Mouse (Mus musculus) limb, embryonic 13.5 days (tissue): ENCODE data around the gene Fras1. TPM values are rescaled to one million over a fixed set of nuclear protein-coding genes. Genes with fewer than 3 reads are reported as not detected.

Experiments
- ATAC-seq: fragments of 200-750 bp; cut with Nextera tagmentation; 2 replicates; pipeline ENCODE4 v1.8.0; 2017; ENCODE audit warnings: low read depth, moderate number of reproducible peaks, moderate TSS enrichment; ENCODE audit not compliant: low FRiP score
- H3K27ac ChIP-seq: fragments of 300-500 bp; sonication (generic); 2 replicates; pipeline ENCODE4 v1.5.1; 2015; ENCODE audit warnings: inconsistent platforms, mild to moderate bottlenecking, moderate library complexity
- H3K27me3 ChIP-seq: fragments of 300-500 bp; sonication (generic); 2 replicates; pipeline ENCODE4 v1.6.1; 2015; ENCODE audit warnings: mild to moderate bottlenecking, inconsistent platforms
- H3K36me3 ChIP-seq: fragments of 300-500 bp; sonication (generic); 2 replicates; pipeline ENCODE4 v1.6.1; 2015; ENCODE audit warnings: inconsistent platforms, mild to moderate bottlenecking, moderate library complexity
- H3K4me1 ChIP-seq: fragments of 300-500 bp; sonication (generic); 2 replicates; pipeline ENCODE4 v1.6.1; 2015; ENCODE audit warnings: inconsistent platforms
- H3K4me2 ChIP-seq: fragments of 300-500 bp; sonication (generic); replicated peaks from 2 replicates; pipeline ENCODE4 v1.6.1; 2015; ENCODE audit warnings: inconsistent platforms, mild to moderate bottlenecking, moderate library complexity
- H3K4me3 ChIP-seq: fragments of 300-500 bp; sonication (generic); 2 replicates; pipeline ENCODE4 v1.5.1; 2015; ENCODE audit warnings: moderate library complexity, mild to moderate bottlenecking, inconsistent platforms
- H3K9ac ChIP-seq: fragments of 300-500 bp; sonication (generic); 2 replicates; pipeline ENCODE4 v1.6.1; 2015; ENCODE audit warnings: mild to moderate bottlenecking, inconsistent platforms
- H3K9me3 ChIP-seq: fragments of 300-500 bp; sonication (generic); 2 replicates; pipeline ENCODE4 v1.6.1; 2016; ENCODE audit warnings: inconsistent platforms
- WGBS: fragments of 180-500 bp; shearing (Covaris S2); methylation state at CpG from one replicate; pipeline ENCODE4 v1.1.7; 2015; 5-methylcytosine and 5-hydroxymethylcytosine counted together
- polyA plus RNA-seq: library from polyadenylated mRNA; unstranded; fragments of >200 nt; fragmentation: Nextera tagmentation; extraction: Ambion mirVana; gene quantifications from 2 replicates; pipeline ENCODE4 v1.2.1, GENCODE M21; 2015

Fras1 gene
- polyA plus RNA-seq, 1 experiment from 2014 or later, result 21.8 TPM

GRCm38 (mm10) chr5:96641297-96641696 is 267.5 kb downstream of the Fras1 start:
- ATAC-seq, result no peak
- no peak overlapping the region for H3K4me2 ChIP-seq
- no peak overlapping the region for H3K27ac ChIP-seq
- H3K4me1 ChIP-seq, result no peaks in the 10 kb centered on the region
- H3K36me3 ChIP-seq, result peaks cover 4% of the 10 kb centered on the region; the same call in 1 of the 2 replicates
- H3K4me3 ChIP-seq, result no peak overlapping the region
- H3K9ac ChIP-seq, result no peak overlapping the region
- 89% methylated on average over 2 of the region's 2 CpGs for WGBS
- H3K27me3 ChIP-seq, result no peaks in the 10 kb centered on the region
- H3K9me3 ChIP-seq, result no peaks in the 10 kb centered on the region

GRCm38 (mm10) chr5:96675676-96676075 is 301.9 kb downstream of the Fras1 start:
- Histone ChIP-seq H3K27me3 (no peaks in the 10 kb centered on the region), H3K4me2 (no peak overlapping the region), H3K4me1 (no peaks in the 10 kb centered on the region), H3K36me3 (0 out of 2 replicates have a peak, but pooled peaks cover 5% of the 10 kb centered on the region), H3K9ac (no peak overlapping the region), H3K27ac (no peak overlapping the region), H3K4me3 (no peak overlapping the region), H3K9me3 (no peaks in the 10 kb centered on the region)
- WGBS, result 96% methylated on average over 4 of the region's 4 CpGs
- ATAC-seq, result no peak

- no peaks in the 10 kb centered on the region for H3K9me3 ChIP-seq
Measured at GRCm38 (mm10) chr5:96677498-96677897, 303.7 kb downstream of the Fras1 start.

GRCm38 (mm10) chr5:96681085-96681484 is 307.3 kb downstream of the Fras1 start:
- peaks cover 17% of the 10 kb centered on the region; the same call in 1 of the 2 replicates for H3K36me3 ChIP-seq
- peak; percentile 82 for ATAC-seq
- H3K27ac ChIP-seq, result no peak overlapping the region
- H3K4me1 ChIP-seq, result peaks cover 4% of the 10 kb centered on the region; the same call in 1 of the 2 replicates
- no peaks in the 10 kb centered on the region for H3K9me3 ChIP-seq
- H3K27me3 ChIP-seq, result no peaks in the 10 kb centered on the region
- H3K4me3 ChIP-seq, result no peak overlapping the region
- no peak overlapping the region for H3K9ac ChIP-seq
- WGBS, result 31% methylated on average over 3 of the region's 3 CpGs
- H3K4me2 ChIP-seq, result no peak overlapping the region

More at GRCm38 (mm10) chr5:96677498-96677897, 303.7 kb downstream of the Fras1 start:
- H3K27ac ChIP-seq, result no peak overlapping the region
- H3K27me3 ChIP-seq, result no peaks in the 10 kb centered on the region
- peaks cover 4% of the 10 kb centered on the region; the same call in 1 of the 2 replicates for H3K4me1 ChIP-seq
- WGBS, result 34% methylated on average over 2 of the region's 2 CpGs
- H3K4me2 ChIP-seq, result no peak overlapping the region
- H3K4me3 ChIP-seq, result no peak overlapping the region
- 0 out of 2 replicates have a peak, but pooled peaks cover 5% of the 10 kb centered on the region for H3K36me3 ChIP-seq
- ATAC-seq, result no peak
- H3K9ac ChIP-seq, result no peak overlapping the region

- no peaks in the 10 kb centered on the region for H3K27me3 ChIP-seq
- H3K9ac ChIP-seq, result no peak overlapping the region
- H3K4me3 ChIP-seq, result no peak overlapping the region
- H3K9me3 ChIP-seq, result no peaks in the 10 kb centered on the region
- WGBS, result 60% methylated on average over 2 of the region's 2 CpGs
- ATAC-seq, result peak; percentile 68
- H3K36me3 ChIP-seq, result peaks cover 19% of the 10 kb centered on the region
- no peak overlapping the region for H3K27ac ChIP-seq
- peaks cover 4% of the 10 kb centered on the region; the same call in 1 of the 2 replicates for H3K4me1 ChIP-seq
- no peak overlapping the region for H3K4me2 ChIP-seq
Measured at GRCm38 (mm10) chr5:96682777-96683176, 309.0 kb downstream of the Fras1 start.

GRCm38 (mm10) chr5:96688885-96689284 is 315.1 kb downstream of the Fras1 start:
- no peak overlapping the region for H3K4me3 ChIP-seq
- H3K36me3 ChIP-seq, result peaks cover 17% of the 10 kb centered on the region
- no peak overlapping the region for H3K27ac ChIP-seq
- no peaks in the 10 kb centered on the region for H3K27me3 ChIP-seq
- H3K9me3 ChIP-seq, result no peaks in the 10 kb centered on the region
- H3K4me1 ChIP-seq, result no peaks in the 10 kb centered on the region
- no peak for ATAC-seq
- no peak overlapping the region for H3K9ac ChIP-seq
- WGBS, result 84% methylated on average over 2 of the region's 2 CpGs
- no peak overlapping the region for H3K4me2 ChIP-seq

- Histone ChIP-seq H3K9me3 (no peaks in the 10 kb centered on the region), H3K27ac (no peak overlapping the region), H3K36me3 (peaks cover 9% of the 10 kb centered on the region), H3K9ac (no peak overlapping the region), H3K4me3 (no peak overlapping the region), H3K4me2 (no peak overlapping the region), H3K27me3 (no peaks in the 10 kb centered on the region), H3K4me1 (no peaks in the 10 kb centered on the region)
- 71% methylated on average over 8 of the region's 8 CpGs for WGBS
- ATAC-seq, result no peak
Measured at GRCm38 (mm10) chr5:96698972-96699371, 325.2 kb downstream of the Fras1 start.

GRCm38 (mm10) chr5:96702706-96703625 is 329.2 kb downstream of the Fras1 start:
- ATAC-seq, result no peak
- WGBS, result 60% methylated on average over 22 of the region's 22 CpGs
- no peaks in the 10 kb centered on the region for H3K27me3 ChIP-seq

GRCm38 (mm10) chr5:96708515-96708914 is 334.8 kb downstream of the Fras1 start:
- Histone ChIP-seq H3K36me3 (peaks cover 7% of the 10 kb centered on the region), H3K27ac (no peak overlapping the region), H3K4me1 (no peaks in the 10 kb centered on the region), H3K9ac (no peak overlapping the region), H3K4me3 (no peak overlapping the region), H3K9me3 (no peaks in the 10 kb centered on the region), H3K27me3 (no peaks in the 10 kb centered on the region), H3K4me2 (no peak overlapping the region)
- ATAC-seq, result no peak
- 88% methylated on average over 10 of the region's 10 CpGs for WGBS

More at GRCm38 (mm10) chr5:96702706-96703625, 329.2 kb downstream of the Fras1 start:
- Histone ChIP-seq H3K27ac (no peak overlapping the region), H3K36me3 (no peaks in the 10 kb centered on the region), H3K4me1 (no peaks in the 10 kb centered on the region), H3K4me3 (no peak overlapping the region), H3K9me3 (no peaks in the 10 kb centered on the region), H3K4me2 (no peak overlapping the region), H3K9ac (no peak overlapping the region)

GRCm38 (mm10) chr5:96712089-96712684 is 338.4 kb downstream of the Fras1 start:
- H3K4me1 ChIP-seq, result no peaks in the 10 kb centered on the region
- no peak overlapping the region for H3K9ac ChIP-seq
- H3K4me3 ChIP-seq, result no peak overlapping the region
- no peaks in the 10 kb centered on the region for H3K27me3 ChIP-seq
- 73% methylated on average over 12 of the region's 12 CpGs for WGBS
- peaks cover 7% of the 10 kb centered on the region for H3K36me3 ChIP-seq
- ATAC-seq, result no peak
- H3K27ac ChIP-seq, result no peak overlapping the region
- no peaks in the 10 kb centered on the region for H3K9me3 ChIP-seq
- H3K4me2 ChIP-seq, result no peak overlapping the region

GRCm38 (mm10) chr5:96712799-96713198 is 339.0 kb downstream of the Fras1 start:
- WGBS, result 83% methylated on average over 4 of the region's 4 CpGs
- Histone ChIP-seq H3K27me3 (no peaks in the 10 kb centered on the region), H3K4me2 (no peak overlapping the region), H3K9ac (no peak overlapping the region), H3K4me3 (no peak overlapping the region), H3K9me3 (no peaks in the 10 kb centered on the region), H3K27ac (no peak overlapping the region), H3K4me1 (no peaks in the 10 kb centered on the region), H3K36me3 (peaks cover 7% of the 10 kb centered on the region)
- no peak for ATAC-seq

- Histone ChIP-seq H3K27ac (no peak overlapping the region), H3K27me3 (no peaks in the 10 kb centered on the region), H3K36me3 (peaks cover 19% of the 10 kb centered on the region), H3K4me3 (no peak overlapping the region), H3K9ac (no peak overlapping the region), H3K9me3 (no peaks in the 10 kb centered on the region), H3K4me1 (no peaks in the 10 kb centered on the region), H3K4me2 (no peak overlapping the region)
- ATAC-seq, result no peak
- 55% methylated on average over 8 of the region's 8 CpGs for WGBS
Measured at GRCm38 (mm10) chr5:96716273-96717034, 342.7 kb downstream of the Fras1 start.
